Mouse (Mus musculus) heart, adult 2 months (tissue): ENCODE measurements at regions not wholly inside any gene's neighbourhood (a gene's known extent, or its start where the extent isn't known, plus 50 kb on each side); places are given as distances from the start of the nearest gene placed in this dataset.

Source experiments
- CTCF ChIP-seq: fragments of 200-600 bp; IDR thresholded peaks from 2 replicates; pipeline ENCODE4 v1.8.1; 2022; ENCODE audit warnings: antibody characterized with exemption, mild to moderate bottlenecking, moderate library complexity
- POLR2A ChIP-seq: fragments of 200-500 bp; IDR thresholded peaks from 2 replicates; pipeline ENCODE4 v1.6.1; 2011; ENCODE audit warnings: mild to moderate bottlenecking, low read depth, low read length, control low read depth; ENCODE audit not compliant: insufficient read depth

- TF ChIP-seq CTCF (no peak), POLR2A (no peak)
Observed at GRCm38 (mm10) chr14:123133979-123134378, 150.1 kb upstream of the Tmtc4 start.
